Mouse (Mus musculus): ENCODE data around the gene Krtcap3. TPM values are rescaled to one million over a fixed set of nuclear protein-coding genes. Genes with fewer than 3 reads are reported as not detected.

Gene Krtcap3
- total RNA-seq, 2 experiments from 2014 or later, result 1.6 TPM

DNA sequence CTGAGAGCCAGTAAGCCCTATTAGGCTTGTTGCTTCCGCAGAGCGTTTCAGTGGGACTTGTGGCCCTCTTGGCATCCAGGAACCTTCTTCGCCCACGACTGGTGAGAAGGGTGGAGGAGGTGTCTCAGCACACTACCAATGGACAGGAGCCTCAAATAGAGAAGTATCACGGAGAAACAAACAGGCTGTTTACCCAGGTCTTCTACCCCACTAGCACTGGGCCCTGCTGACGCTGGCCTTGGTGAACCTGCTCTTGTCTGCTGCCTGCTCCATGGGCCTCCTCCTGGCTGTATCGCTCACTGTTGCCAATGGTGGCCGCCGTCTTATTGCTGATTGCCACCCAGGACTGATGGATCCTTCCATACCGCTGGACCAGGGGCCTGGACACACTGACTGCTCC, 660 bp downstream of the Krtcap3 start:
- no peak for ATAC-seq (replicated peaks; ENCODE audit: poor library complexity, severe bottlenecking)

DNA sequence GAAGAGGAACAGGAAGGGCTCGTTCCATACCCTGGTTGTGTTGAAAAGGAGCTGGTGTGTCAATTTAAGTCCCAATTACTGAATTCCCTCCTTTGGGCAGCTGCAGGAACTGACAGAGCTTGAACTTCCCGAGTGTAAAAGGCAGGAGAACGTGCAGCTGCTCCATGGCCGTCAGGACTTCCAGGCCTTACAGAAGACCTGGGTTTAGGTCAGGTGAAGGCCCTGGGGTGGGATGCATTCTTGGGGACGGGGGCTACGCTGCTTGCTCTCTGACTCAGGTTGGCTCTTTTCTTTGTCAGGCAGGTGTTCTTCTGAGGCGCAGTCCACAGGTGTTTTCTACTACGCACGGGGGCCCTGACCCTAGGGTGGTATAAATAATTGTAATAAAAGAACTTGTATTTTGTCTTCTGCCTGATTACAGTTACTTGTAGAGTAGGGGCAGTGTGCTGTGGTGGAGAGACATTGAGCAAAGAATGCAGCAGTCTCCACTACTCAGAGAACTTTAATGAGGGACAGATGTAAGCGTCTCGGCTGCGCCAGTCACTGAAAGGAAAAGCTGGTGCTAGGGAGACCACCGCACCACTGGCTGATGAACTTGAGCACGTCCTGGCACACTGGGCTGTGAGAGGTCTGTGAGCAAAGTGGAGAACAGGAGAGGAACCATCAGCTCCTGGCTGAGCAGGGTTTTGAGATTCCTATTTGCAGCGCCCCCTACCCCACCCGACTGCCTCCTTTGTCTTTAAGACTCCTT, 1.5 kb downstream of the Krtcap3 start:
- ATAC-seq (replicated peaks; ENCODE audit: poor library complexity, severe bottlenecking), result no peak

- peak; percentile 39 for ATAC-seq (replicated peaks; ENCODE audit: poor library complexity, severe bottlenecking)
Observed at GRCm38 (mm10) chr5:31253806-31254205, 2.3 kb downstream of the Krtcap3 start.

GRCm38 (mm10) chr5:31254452-31254851, 3.0 kb downstream of the Krtcap3 start:
- ATAC-seq (replicated peaks; ENCODE audit: poor library complexity, severe bottlenecking), result peak; percentile 60

DNA sequence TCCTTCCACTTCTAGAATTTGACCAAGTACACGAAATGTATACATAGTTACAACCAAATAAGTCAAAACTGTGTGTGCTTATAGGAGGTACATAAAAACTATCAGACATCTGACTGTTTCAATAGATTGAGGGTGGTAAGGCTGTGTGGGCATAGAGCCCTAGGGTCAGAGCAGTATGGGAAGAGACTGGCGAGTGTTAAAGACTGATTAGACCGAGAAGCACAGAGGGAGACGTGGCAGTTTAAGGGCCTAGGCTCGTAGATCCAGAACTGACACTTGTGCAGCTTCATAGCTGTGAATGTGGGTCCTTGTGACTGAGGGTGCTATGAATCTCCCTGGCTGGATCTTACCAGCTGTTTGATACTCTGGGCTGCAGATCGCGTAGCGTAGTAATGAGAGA, 3.4 kb downstream of the Krtcap3 start:
- no peak for ATAC-seq (replicated peaks; ENCODE audit: poor library complexity, severe bottlenecking)

DNA sequence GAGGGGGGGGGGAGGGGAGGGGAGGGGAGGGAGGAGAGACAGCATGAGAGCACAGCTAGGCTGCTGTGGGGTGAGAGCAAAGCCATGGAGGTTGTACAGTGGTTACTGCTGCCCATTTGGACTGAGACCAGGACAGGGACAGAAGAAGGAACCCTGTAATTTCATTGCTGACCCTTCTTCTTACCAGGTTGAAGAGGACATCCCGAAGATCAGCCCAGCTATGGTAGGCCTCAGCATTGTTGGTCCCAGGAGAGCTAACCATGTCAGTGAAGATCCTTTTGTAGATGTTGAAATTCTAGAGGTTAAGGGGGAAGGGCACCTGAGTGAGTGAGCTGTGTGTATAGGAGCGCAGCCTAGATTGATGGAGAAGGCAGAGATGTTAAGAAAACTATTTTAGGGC, 3.9 kb downstream of the Krtcap3 start:
- ATAC-seq (replicated peaks; ENCODE audit: poor library complexity, severe bottlenecking), result no peak

DNA sequence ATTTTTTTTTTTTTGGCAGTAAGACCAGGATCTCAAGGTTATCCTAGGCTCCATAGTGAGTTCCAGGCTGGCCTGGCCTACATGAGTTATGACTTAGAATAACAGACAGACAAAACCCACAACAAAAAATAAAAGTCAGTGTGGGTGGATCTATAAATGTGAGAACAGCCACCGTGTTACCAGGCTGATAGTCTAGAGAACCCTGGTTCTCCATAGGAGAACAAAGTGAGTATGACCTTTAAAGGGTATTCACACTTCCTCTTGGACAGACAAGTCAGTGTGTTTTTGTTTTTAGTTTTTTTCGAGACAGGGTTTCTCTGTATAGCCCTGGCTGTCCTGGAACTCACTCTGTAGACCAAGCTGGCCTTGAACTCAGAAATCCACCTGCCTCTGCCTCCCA, 4.5 kb downstream of the Krtcap3 start:
- ATAC-seq (replicated peaks; ENCODE audit: poor library complexity, severe bottlenecking), result no peak

DNA sequence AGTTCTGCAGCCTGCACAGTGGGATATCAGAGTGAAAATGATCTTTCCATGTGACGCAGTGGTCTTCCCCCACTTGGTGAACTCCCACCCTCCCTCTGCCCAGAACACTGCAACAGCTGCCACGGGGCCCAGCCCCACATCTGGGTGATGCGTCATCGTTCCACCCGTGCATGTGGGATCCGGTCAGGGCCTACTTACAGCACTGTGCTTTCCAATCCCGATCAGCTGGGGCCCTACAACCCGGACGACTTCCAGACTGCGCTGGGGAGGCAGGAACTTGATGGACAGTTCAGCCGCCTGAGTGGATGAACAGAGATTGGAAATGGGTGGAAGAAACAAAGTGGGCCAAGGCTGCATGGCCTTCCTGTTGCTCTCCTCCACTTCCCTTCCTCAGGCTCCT, 6.1 kb downstream of the Krtcap3 start:
- no peak for ATAC-seq (replicated peaks; ENCODE audit: poor library complexity, severe bottlenecking)

DNA sequence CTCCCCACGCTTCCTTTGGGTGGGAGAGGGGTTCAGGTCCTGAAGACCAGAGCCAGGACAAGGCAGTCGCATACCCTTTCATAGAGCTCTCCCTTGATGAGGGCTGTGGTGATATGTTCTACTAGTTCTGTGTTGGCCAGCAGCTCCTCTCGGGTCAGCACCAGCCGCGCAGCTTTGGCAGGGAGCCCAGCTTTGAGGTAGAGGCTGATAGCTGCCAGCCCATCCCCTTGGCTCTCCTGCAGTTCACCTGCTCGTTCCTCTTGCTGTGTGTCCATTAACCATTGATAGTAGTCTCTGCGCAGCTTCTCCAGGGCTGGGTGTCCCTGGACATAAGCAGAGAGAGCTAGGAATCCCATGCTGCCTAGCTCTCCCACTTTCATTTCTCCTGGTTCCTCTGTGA, 14.6 kb downstream of the Krtcap3 start:
- no peak for ATAC-seq (replicated peaks; ENCODE audit: poor library complexity, severe bottlenecking)

DNA sequence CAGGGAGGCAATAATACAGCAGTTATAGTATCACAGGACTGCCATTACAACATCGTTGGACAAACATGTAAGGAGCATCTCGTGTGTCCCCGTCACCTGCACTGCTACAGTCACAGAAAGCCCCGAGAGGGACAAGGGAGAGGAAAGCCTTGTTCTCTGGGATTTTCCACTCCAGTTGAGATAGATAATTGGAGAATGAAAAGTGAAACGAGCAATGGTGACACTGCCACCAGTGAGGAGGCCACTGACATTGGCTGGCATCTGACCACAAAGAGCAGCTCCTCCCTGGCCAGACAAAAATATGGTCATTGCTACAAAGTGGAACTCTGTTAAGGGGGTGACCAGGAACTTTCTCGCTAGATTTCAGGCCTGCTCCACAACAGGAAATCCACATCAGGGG, 16.2 kb downstream of the Krtcap3 start:
- ATAC-seq (replicated peaks; ENCODE audit: poor library complexity, severe bottlenecking), result peak; percentile 27; the same call in 1 of the 2 replicates

DNA sequence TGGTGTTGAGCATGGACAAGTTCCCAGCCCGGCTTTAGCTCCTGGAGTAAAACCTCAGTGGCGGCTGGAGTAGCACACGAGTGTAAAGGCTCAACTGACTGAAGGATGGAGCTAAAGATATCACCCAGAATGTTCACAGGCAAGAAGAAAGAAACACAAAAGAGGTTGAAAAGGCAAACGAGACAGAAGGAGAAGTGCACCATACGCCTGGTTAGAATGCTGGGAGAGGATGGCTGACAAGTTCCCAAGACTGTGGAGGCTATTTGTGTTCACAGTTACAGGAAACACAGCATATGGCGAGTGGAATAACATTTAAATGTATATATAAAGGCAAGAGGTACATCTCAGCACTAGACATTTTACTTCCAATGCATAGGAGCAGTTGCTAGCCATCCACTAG, 21.5 kb downstream of the Krtcap3 start:
- no peak for ATAC-seq (replicated peaks; ENCODE audit: poor library complexity, severe bottlenecking)

DNA sequence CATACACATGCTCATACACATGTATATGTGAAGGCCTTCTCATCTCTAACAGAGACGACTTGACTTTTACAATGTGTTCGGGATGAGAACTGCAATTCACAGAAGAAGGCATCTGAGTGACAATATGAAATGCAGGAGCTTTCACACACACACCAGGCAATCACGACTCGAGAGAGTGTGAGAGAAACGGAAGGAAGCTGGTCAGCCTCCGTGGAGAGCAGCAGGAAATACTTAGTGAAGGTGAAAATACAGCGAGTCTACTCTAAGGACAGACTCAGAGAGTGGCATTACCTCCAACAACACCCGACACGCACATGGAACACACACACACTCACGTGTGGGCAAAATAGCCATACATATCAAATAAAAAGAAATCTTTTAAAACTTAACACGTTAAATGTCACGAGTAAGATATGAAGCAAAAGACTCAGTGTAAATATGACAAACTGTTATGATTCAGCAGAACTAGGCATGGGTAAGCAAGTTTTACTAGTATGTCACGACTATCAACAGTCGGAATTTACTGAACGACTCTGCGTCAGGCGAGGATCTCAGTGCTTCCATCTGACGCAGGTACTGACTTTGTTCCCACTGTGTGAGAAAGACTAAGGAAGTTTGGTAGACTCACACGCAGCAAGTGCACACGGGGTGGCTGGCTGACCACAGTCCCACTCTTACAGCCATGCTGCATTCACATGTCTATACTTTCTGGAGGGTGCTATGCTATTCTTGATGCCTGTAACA, 27.9 kb downstream of the Krtcap3 start:
- ATAC-seq (replicated peaks; ENCODE audit: poor library complexity, severe bottlenecking), result no peak

DNA sequence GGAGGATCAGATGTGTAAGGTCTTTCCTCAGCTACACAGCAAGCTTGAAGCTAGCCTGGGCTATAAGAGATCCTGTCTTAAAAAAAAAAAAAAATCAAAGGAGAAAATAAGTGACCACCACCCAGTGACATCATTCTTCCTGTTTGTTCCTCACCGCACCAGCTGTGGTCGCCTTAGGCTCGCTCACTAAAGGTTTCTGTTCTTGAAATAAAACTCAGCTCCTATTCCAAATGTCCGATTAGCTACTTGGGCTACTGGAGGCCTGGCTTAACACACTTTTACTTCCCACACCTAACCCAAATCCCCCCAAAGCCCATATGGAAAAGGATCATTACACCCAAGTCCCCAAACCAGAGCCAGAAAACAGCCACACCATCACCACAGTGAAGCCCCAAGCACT, 36.7 kb downstream of the Krtcap3 start:
- peak; percentile 18; the same call in 1 of the 2 replicates for ATAC-seq (replicated peaks; ENCODE audit: poor library complexity, severe bottlenecking)

DNA sequence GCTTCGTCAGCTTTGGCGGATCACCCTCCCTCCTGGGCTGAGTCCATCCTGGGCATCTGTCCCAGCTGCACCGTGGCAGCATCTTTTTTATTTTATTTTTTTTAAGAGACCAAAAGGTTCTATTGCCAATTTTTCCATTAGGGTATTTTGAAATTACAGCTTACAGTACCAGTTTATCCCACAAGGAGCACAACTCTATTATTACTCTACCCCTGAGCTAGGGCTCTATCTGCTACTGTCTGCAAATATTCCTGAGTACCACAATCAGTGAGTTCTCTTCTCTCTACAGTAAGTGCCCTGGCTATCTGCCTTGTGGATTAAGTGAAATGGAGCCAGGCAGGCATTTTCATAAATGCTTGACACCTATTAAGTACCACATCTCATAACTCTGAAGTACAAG, 37.2 kb downstream of the Krtcap3 start:
- ATAC-seq (replicated peaks; ENCODE audit: poor library complexity, severe bottlenecking), result no peak

DNA sequence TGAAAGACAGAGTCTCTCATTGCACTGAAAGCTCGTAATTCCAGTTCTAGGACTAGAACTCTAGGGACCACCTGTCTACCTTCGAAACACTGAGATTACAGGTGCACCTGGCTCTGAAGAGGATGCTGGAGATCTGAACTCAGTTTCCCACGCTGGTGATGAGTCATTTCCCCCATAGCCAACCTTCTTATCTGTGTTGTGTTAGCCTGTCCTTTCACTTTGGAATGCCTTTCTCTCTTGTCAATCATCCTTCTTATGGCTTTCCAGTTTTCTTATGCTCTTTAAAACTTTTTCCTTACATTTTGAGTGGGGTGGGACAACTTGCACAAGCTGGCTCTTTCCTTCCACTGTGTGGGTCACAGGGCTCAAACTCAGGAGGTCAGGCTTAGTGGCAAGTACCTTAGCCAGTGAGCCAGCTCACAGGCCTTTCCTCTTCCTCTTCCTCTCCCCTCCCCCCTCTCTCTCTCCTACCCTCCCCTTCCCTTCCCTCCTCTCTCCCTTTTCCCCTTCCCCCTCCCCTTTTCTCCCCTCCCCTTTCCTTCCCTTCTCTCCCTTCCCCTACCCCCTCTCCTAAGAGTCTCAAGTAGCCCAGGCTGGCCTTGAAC, 38.2 kb downstream of the Krtcap3 start:
- ATAC-seq (replicated peaks; ENCODE audit: poor library complexity, severe bottlenecking), result no peak

GRCm38 (mm10) chr5:31290521-31291360, 39.2 kb downstream of the Krtcap3 start, which contains the start of gene Ift172:
Ift172 (minus strand) TSS chr5:31291116.
- ATAC-seq (replicated peaks; ENCODE audit: poor library complexity, severe bottlenecking), result peak; percentile 87

- ATAC-seq (replicated peaks; ENCODE audit: poor library complexity, severe bottlenecking), result no peak
Observed at GRCm38 (mm10) chr5:31291361-31291688, 39.8 kb downstream of the Krtcap3 start.

DNA sequence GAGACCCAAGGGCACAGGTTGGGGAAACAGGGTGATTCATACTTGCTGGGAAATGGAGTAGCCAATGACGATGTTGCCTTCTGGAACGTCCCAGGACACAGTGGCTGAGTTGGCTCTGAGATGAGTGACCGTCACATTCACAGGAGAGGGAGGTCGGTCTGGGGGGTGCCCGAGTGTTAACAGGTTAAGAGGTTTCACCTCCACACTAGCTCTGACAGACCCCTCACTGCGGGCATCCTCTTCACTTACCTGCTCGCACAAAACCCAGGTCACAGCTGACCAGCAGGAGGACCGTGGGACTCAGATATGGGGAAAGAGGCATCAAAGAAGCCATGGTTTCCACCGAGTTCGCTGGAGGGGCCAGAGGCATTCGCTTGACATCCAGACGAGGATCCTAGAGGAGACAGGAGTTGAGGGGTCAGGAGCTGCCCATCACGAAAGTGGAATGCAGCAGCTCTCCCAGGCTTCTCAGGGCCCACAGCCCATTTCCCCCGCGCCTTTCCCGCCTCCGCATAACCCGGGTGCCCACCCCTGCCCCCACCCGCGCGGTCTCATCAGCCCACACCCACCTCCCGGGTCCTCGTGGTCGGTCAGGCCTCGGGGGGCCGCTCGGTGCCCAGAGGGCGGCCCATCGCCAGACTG, 43.6 kb downstream of the Krtcap3 start:
- ATAC-seq (replicated peaks; ENCODE audit: poor library complexity, severe bottlenecking), result no peak; the same call in 1 of the 2 replicates

GRCm38 (mm10) chr5:31295606-31296141, 44.2 kb downstream of the Krtcap3 start, which contains the start of gene Fndc4:
Fndc4 (minus strand) TSS chr5:31296080.
- no peak; the same call in 1 of the 2 replicates for ATAC-seq (replicated peaks; ENCODE audit: poor library complexity, severe bottlenecking)
